Mouse (Mus musculus) stomach, postnatal 0 days (tissue): ENCODE measurements around the gene Ivd. TPM values are rescaled to one million over a fixed set of nuclear protein-coding genes. Genes with fewer than 3 reads are reported as not detected.

Source experiments
- ATAC-seq: fragments of 200-750 bp; cut with Nextera tagmentation; 2 replicates; pipeline ENCODE4 v1.8.0; 2017; ENCODE audit not compliant: low FRiP score, low TSS enrichment
- DNase-seq: peaks from one replicate; pipeline ENCODE4 v3.0.0-alpha.2; 2016; ENCODE audit warnings: low spot score
- H3K27ac ChIP-seq: fragments of 300-500 bp; sonication (generic); replicated peaks from 2 replicates; pipeline ENCODE4 v1.5.1; 2014; ENCODE audit warnings: mild to moderate bottlenecking, control low read depth
- H3K27me3 ChIP-seq: fragments of 300-500 bp; sonication (generic); 2 replicates; pipeline ENCODE4 v1.6.1; 2014; ENCODE audit warnings: low read length; ENCODE audit not compliant: control insufficient read depth, insufficient read depth
- H3K36me3 ChIP-seq: fragments of 300-500 bp; sonication (generic); 2 replicates; pipeline ENCODE4 v1.6.1; 2014; ENCODE audit warnings: low read length, mixed read lengths; ENCODE audit not compliant: control insufficient read depth, insufficient read depth
- H3K4me1 ChIP-seq: fragments of 300-500 bp; sonication (generic); replicated peaks from 2 replicates; pipeline ENCODE4 v1.6.1; 2014; ENCODE audit warnings: antibody characterized with exemption; ENCODE audit not compliant: control insufficient read depth, insufficient read depth
- H3K4me2 ChIP-seq: fragments of 300-500 bp; sonication (generic); replicated peaks from 2 replicates; pipeline ENCODE4 v1.6.1; 2014; ENCODE audit warnings: low read depth, mild to moderate bottlenecking, control low read depth, moderate library complexity
- H3K4me3 ChIP-seq: fragments of 300-500 bp; sonication (generic); 2 replicates; pipeline ENCODE4 v1.5.1; 2014; ENCODE audit warnings: low read depth, low read length, control low read depth
- H3K9ac ChIP-seq: fragments of 300-500 bp; sonication (generic); 2 replicates; pipeline ENCODE4 v1.6.1; 2014; ENCODE audit warnings: mild to moderate bottlenecking, low read length, control low read depth, mixed read lengths
- H3K9me3 ChIP-seq: fragments of 300-500 bp; sonication (generic); 2 replicates; pipeline ENCODE4 v1.6.1; 2016; ENCODE audit warnings: low read length; ENCODE audit not compliant: control insufficient read depth
- CTCF ChIP-seq: IDR thresholded peaks from 2 replicates; pipeline ENCODE4 v1.5.1; 2016; ENCODE audit warnings: antibody characterized with exemption, low read depth, mild to moderate bottlenecking, moderate library complexity
- EP300 ChIP-seq: optimal IDR thresholded peaks from 2 replicates; pipeline ENCODE3; 2016; ENCODE audit warnings: antibody characterized with exemption
- WGBS: fragments of 180-500 bp; shearing (Covaris S2); extraction: QIAGEN DNeasy Blood & Tissue Kit; methylation state at CpG from one replicate; pipeline ENCODE4 v1.1.7; 2014; 5-methylcytosine and 5-hydroxymethylcytosine counted together
- polyA plus RNA-seq: library from polyadenylated mRNA; unstranded; fragments of >200 nt; fragmentation: Nextera tagmentation; extraction: Ambion mirVana; gene quantifications from 2 replicates; pipeline ENCODE4 v1.2.1, GENCODE M21; 2015

Ivd gene
- polyA plus RNA-seq, 1 experiment from 2014 or later: 30.9 TPM

- ATAC-seq (no peak), DNase-seq (no peak)
- no peak overlapping the region for H3K9ac ChIP-seq
- H3K9me3 ChIP-seq: no peaks in the 10 kb centered on the region
- H3K4me3 ChIP-seq: no peak overlapping the region
- H3K27me3 ChIP-seq: no peaks in the 10 kb centered on the region
- peaks cover 9% of the 10 kb centered on the region; the same call in 1 of the 2 replicates for H3K36me3 ChIP-seq
- H3K4me2 ChIP-seq: no peak overlapping the region
- no peak overlapping the region for H3K27ac ChIP-seq
- 70% methylated on average over 5 of the region's 5 CpGs for WGBS
- H3K4me1 ChIP-seq: no peaks in the 10 kb centered on the region
- TF ChIP-seq CTCF: no peak
- TF ChIP-seq EP300: no peak
These were observed 32.7 kb upstream of the Ivd start for GRCm38 (mm10) chr2:118829096-118829495.

DNA sequence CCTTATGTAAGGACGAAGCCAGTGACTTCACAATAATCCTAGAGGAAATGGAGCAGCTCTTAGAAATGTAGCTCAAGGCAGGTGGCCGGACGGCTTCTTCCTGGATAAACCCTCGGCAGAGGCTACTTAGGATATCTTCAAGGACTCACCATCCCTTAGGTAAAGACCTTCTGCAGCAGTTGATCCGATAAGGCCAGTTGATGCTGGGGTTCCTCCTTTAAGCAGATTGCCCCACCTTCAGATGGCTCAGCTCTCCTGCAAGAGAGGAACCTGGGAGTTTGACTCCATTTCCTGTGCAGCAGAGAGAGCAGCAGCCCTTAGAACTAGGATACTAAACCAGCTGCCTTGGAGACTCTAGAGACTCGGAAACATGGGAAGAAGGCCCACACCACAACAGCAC, 27.7 kb upstream of the Ivd start:
- Histone ChIP-seq H3K36me3 (no peaks in the 10 kb centered on the region), H3K4me2 (no peak overlapping the region), H3K4me3 (no peak overlapping the region), H3K27me3 (no peaks in the 10 kb centered on the region), H3K9ac (no peak overlapping the region), H3K27ac (no peak overlapping the region), H3K9me3 (no peaks in the 10 kb centered on the region), H3K4me1 (no peaks in the 10 kb centered on the region)
- TF ChIP-seq CTCF: no peak
- WGBS: 86% methylated on average over 6 of the region's 6 CpGs
- DNase-seq: no peak
- no peak for ATAC-seq

GRCm38 (mm10) chr2:118835115-118835514, 26.6 kb upstream of the Ivd start:
- DNase-seq (no peak), ATAC-seq (peak; percentile 64; the same call in 1 of the 2 replicates)
- Histone ChIP-seq H3K9me3 (no peaks in the 10 kb centered on the region), H3K27me3 (no peaks in the 10 kb centered on the region), H3K36me3 (no peaks in the 10 kb centered on the region), H3K4me1 (no peaks in the 10 kb centered on the region), H3K4me3 (no peak overlapping the region), H3K4me2 (no peak overlapping the region), H3K27ac (no peak overlapping the region), H3K9ac (no peak overlapping the region)
- WGBS: 43% methylated on average over 6 of the region's 6 CpGs
- TF ChIP-seq CTCF (no peak), EP300 (no peak)

- DNase-seq (no peak), ATAC-seq (no peak)
- Histone ChIP-seq H3K4me3 (no peak overlapping the region), H3K27me3 (no peaks in the 10 kb centered on the region), H3K36me3 (no peaks in the 10 kb centered on the region), H3K9ac (no peak overlapping the region), H3K4me2 (no peak overlapping the region), H3K27ac (no peak overlapping the region), H3K4me1 (no peaks in the 10 kb centered on the region), H3K9me3 (no peaks in the 10 kb centered on the region)
- 33% methylated on average over 5 of the region's 5 CpGs for WGBS
- no peak for TF ChIP-seq EP300
- no peak for TF ChIP-seq CTCF
These were observed 23.4 kb upstream of the Ivd start for GRCm38 (mm10) chr2:118838330-118838729.

DNA sequence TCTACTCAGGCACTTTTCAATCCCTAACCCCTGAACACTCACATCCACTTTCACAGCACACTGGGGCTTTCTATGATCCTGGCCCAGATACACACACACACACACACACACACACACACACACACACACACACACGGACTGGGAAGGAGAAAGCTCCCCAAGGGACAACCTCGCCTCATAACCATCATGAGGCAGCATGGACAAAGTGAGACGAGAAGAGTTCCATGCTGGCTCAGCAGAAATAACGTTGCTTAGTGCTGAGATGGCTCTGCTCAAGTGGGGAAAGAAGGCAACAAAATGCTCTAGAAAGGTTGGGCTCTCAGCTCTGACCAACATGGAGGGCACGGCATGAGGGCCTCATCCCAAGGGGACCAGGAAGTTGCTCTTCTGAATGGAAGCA, 20.6 kb upstream of the Ivd start:
- no peak for ATAC-seq
- WGBS: 71% methylated on average over 5 of the region's 5 CpGs
- no peaks in the 10 kb centered on the region for H3K27me3 ChIP-seq

DNA sequence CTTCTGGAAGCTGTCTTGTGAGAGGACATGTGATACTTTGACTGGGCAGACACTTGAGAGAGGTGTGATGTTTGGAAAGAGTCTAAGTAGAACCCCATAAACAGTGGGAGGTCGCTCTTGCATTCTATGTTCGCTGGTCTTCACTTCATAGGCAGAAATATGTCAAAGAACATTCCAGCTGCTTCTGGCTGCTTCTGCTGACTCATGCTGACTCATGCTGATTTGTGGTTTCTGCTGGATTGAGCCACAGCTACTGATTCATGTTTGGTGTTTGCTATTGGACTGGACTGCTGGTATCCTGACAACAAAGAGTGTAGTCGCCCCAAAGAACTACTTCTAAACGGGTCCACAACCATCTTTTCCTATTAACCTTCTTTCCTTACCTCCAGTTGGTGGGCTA, 20.0 kb upstream of the Ivd start:
- Histone ChIP-seq H3K36me3 (no peaks in the 10 kb centered on the region), H3K27ac (no peak overlapping the region), H3K27me3 (no peaks in the 10 kb centered on the region), H3K9ac (no peak overlapping the region), H3K4me1 (no peaks in the 10 kb centered on the region), H3K4me2 (no peak overlapping the region), H3K9me3 (no peaks in the 10 kb centered on the region), H3K4me3 (no peak overlapping the region)
- TF ChIP-seq CTCF: no peak
- no peak for TF ChIP-seq EP300
- 0 out of 2 replicates have a peak, but pooled peaks have one; percentile 26 for ATAC-seq
- 69% methylated on average over 4 of the region's 4 CpGs for WGBS
- peak; percentile 31 for DNase-seq

More for the DNA sequence above, 20.6 kb upstream of the Ivd start:
- TF ChIP-seq CTCF: no peak
- no peak for TF ChIP-seq EP300
- Histone ChIP-seq H3K4me3 (no peak overlapping the region), H3K4me2 (no peak overlapping the region), H3K4me1 (no peaks in the 10 kb centered on the region), H3K27ac (no peak overlapping the region), H3K9me3 (no peaks in the 10 kb centered on the region), H3K9ac (no peak overlapping the region), H3K36me3 (no peaks in the 10 kb centered on the region)
- no peak for DNase-seq
